8 mouse cellular contexts compared by ENCODE assay signal in the genomic region with DNA sequence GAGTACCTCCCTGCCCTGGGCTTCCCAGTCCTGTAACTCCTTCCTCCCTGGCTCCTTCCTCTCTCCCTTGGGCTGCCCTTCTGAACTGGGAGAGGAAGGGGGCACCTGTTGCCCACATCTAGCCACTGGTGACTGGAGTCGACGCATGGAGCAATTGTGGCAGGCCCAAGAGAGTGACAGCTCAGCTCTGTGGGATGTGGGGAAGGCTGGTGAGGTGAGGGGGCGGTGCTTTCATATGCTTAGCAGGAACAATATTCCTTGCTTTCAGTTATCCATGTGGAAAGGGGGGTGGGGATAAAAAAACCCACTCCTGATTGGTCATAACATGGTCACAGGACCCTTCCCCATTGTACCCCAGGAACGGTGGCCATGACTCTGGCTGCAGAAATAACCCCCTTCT. TPM values are rescaled to one million over a fixed set of nuclear protein-coding genes. Genes with fewer than 3 reads are reported as not detected.
DNase-seq lines count a peak whose midpoint lies in the region; ATAC-seq and TF ChIP-seq lines count a peak whose summit lies in the region.
"Had no signal": no experiment of that assay in that cellular context is flagged by ENCODE, and none has a peak within 500 bp of the region (broad histone marks: within the 10 kb centered on the region; RNA-seq: fewer than 3 reads in every experiment).

No protein-coding gene starts in this region.

- H3K27ac ChIP-seq in kidney, embryonic 14.5 days (ENCODE audit: low read depth, low read length): no peak overlapping the region
- H3K27ac ChIP-seq in kidney, adult 2 months (ENCODE audit: insufficient read depth, low read depth, low read length): no peak overlapping the region
- no peak overlapping the region for H3K27ac ChIP-seq in liver, embryonic 12.5 days

- no peaks in the 10 kb centered on the region for H3K79me3 ChIP-seq in C2C12 (ENCODE audit: low read depth)

- peak; percentile 7; the same call in 1 of the 2 replicates for ATAC-seq in kidney, embryonic 14.5 days (ENCODE audit: low FRiP score, low TSS enrichment)
- ATAC-seq in liver, embryonic 12.5 days: no peak

- 58% methylated on average over 4 of the region's 4 CpGs for WGBS in kidney, embryonic 14.5 days
- WGBS in kidney, adult 2 months: 73% methylated on average over 4 of the region's 4 CpGs
- 58% methylated on average over 4 of the region's 4 CpGs for WGBS in liver, embryonic 12.5 days (ENCODE audit: insufficient replicate concordance)

- no peaks in the 10 kb centered on the region for H3K27me3 ChIP-seq in kidney, embryonic 14.5 days (ENCODE audit: control insufficient read depth, insufficient read depth, low read length)
- H3K27me3 ChIP-seq in kidney, adult 2 months (replicated peaks; ENCODE audit: control insufficient read depth, insufficient read depth, low read length): no peaks in the 10 kb centered on the region
- H3K27me3 ChIP-seq in C2C12 (ENCODE audit: control insufficient read depth, insufficient read depth, insufficient read length): peaks cover 16% of the 10 kb centered on the region
- peaks cover 19% of the 10 kb centered on the region for H3K27me3 ChIP-seq in liver, embryonic 12.5 days (replicated peaks)

- no peaks in the 10 kb centered on the region for H3K79me2 ChIP-seq in C2C12 (ENCODE audit: control insufficient read depth, insufficient read depth)

- no peak overlapping the region for H3ac ChIP-seq in C2C12 (ENCODE audit: control insufficient read depth, insufficient read length, low read depth)

- no peak overlapping the region for H3K4me3 ChIP-seq in kidney, embryonic 14.5 days (ENCODE audit: low read length)
- no peak overlapping the region for H3K4me3 ChIP-seq in kidney, adult 2 months (ENCODE audit: insufficient read depth, low read depth, low read length)
- H3K4me3 ChIP-seq in C2C12 (ENCODE audit: insufficient read depth, poor library complexity, severe bottlenecking): no peak overlapping the region
- H3K4me3 ChIP-seq in liver, embryonic 12.5 days: no peak overlapping the region

- TF ChIP-seq CTCF in kidney, adult 2 months (conservative IDR thresholded peaks at IDR 0.05; ENCODE audit: insufficient read depth, insufficient read length, low read depth, low read length): no peak
- TF ChIP-seq CTCF in C2C12 (IDR thresholded peaks at IDR 0.05; ENCODE audit: control insufficient read depth, insufficient read depth, insufficient read length): no peak

- H3K4me2 ChIP-seq in kidney, embryonic 14.5 days (replicated peaks; ENCODE audit: low read depth, low read length): peak overlapping the region; percentile 43; the same call in 1 of the 2 replicates
- peak overlapping the region; percentile 59; the same call in 1 of the 2 replicates for H3K4me2 ChIP-seq in liver, embryonic 12.5 days

- H3K9me3 ChIP-seq in kidney, embryonic 14.5 days (ENCODE audit: control insufficient read depth, low read length): no peaks in the 10 kb centered on the region
- H3K9me3 ChIP-seq in liver, embryonic 12.5 days (replicated peaks): no peaks in the 10 kb centered on the region

- no peak for TF ChIP-seq POLR2A in kidney, adult 2 months (IDR thresholded peaks at IDR 0.05; ENCODE audit: low read depth, low read length)

- peaks cover 9% of the 10 kb centered on the region; the same call in 1 of the 2 replicates for H3K4me1 ChIP-seq in kidney, embryonic 14.5 days (ENCODE audit: control insufficient read depth, insufficient read depth, low read length)
- peaks cover 51% of the 10 kb centered on the region for H3K4me1 ChIP-seq in kidney, adult 2 months (ENCODE audit: control insufficient read depth, insufficient read depth, low read length)
- H3K4me1 ChIP-seq in liver, embryonic 12.5 days: peaks cover 14% of the 10 kb centered on the region

- no peak for DNase-seq in kidney, adult 2 months
- peak; percentile 60 for DNase-seq in brain, adult 2 months (ENCODE audit: low read depth, low spot score)
- no peak for DNase-seq in cerebellum, adult 18-20 months
- no peak for DNase-seq in kidney, postnatal 36 days
- DNase-seq: cerebellum, postnatal 10 days had no signal

- no peaks in the 10 kb centered on the region for H3K36me3 ChIP-seq in kidney, embryonic 14.5 days (ENCODE audit: control insufficient read depth, insufficient read depth, low read length)
- no peaks in the 10 kb centered on the region for H3K36me3 ChIP-seq in kidney, adult 2 months (ENCODE audit: control insufficient read depth, insufficient read depth, low read length)
- H3K36me3 ChIP-seq in C2C12 (ENCODE audit: control insufficient read depth, insufficient read depth): no peaks in the 10 kb centered on the region
- H3K36me3 ChIP-seq in liver, embryonic 12.5 days: no peaks in the 10 kb centered on the region

- H3K9ac ChIP-seq in kidney, embryonic 14.5 days (ENCODE audit: low read depth, low read length): no peak overlapping the region
- no peak overlapping the region for H3K9ac ChIP-seq in liver, embryonic 12.5 days

TF ChIP-seq in C2C12, 6 proteins besides CTCF, POLR2A, EP300 and RAD21:
- TF ChIP-seq MYOG (IDR thresholded peaks at IDR 0.05; ENCODE audit: control insufficient read depth, extremely low read depth, insufficient read length) (no peak), MYOD1 (IDR thresholded peaks at IDR 0.05; ENCODE audit: control insufficient read depth, insufficient read length, low read depth) (peak; percentile 34)

RNA-seq across cellular contexts. Expression of a gene that starts 19.9 kb away (rescaled TPM):
- polyA plus RNA-seq in kidney, embryonic 14.5 days (2014; fragmentation: Nextera tagmentation; extraction: Ambion mirVana): 3.3 and 5.3 TPM in 2 replicates
- polyA plus RNA-seq in kidney, adult 2 months (2012; rRNA removed): 20.5 and 21.3 TPM in 2 replicates
- polyA plus RNA-seq in C2C12 (2012; fragmentation: generic; extraction: Trizol): 0.05 TPM
- 0.37 and 0.38 TPM in 2 replicates for polyA plus RNA-seq in liver, embryonic 12.5 days (2016; fragmentation: Nextera tagmentation; extraction: Ambion mirVana)
